Mouse (Mus musculus) bone marrow, adult 2 months (tissue): ENCODE measurements at regions not wholly inside any gene's neighbourhood (a gene's known extent, or its start where the extent isn't known, plus 50 kb on each side); places are given as distances from the start of the nearest gene placed in this dataset.

Experiments used
- CTCF ChIP-seq: fragments of 200-500 bp; IDR thresholded peaks from 2 replicates; pipeline ENCODE4 v1.5.1; 2011; ENCODE audit warnings: low read length, control low read depth; ENCODE audit not compliant: control insufficient read depth, insufficient read depth
- POLR2A ChIP-seq: fragments of 200-500 bp; IDR thresholded peaks from 2 replicates; pipeline ENCODE4 v1.6.1; 2011; ENCODE audit warnings: low read depth, mild to moderate bottlenecking, control low read depth, low read length, borderline replicate concordance; ENCODE audit not compliant: control insufficient read depth

- no peak for TF ChIP-seq CTCF
- TF ChIP-seq POLR2A, result no peak
Measured at GRCm38 (mm10) chr12:29348698-29349097, 179.5 kb upstream of the Myt1l start.
